Mouse (Mus musculus) midbrain, embryonic 16.5 days (tissue): ENCODE measurements around the gene Ehmt2. TPM values are rescaled to one million over a fixed set of nuclear protein-coding genes. Genes with fewer than 3 reads are reported as not detected.
"Not testable (repeated sequence)": the region's sequence is repeated elsewhere in the genome, so short reads cannot be mapped to it uniquely, and the experiment has no call there.

ENCODE experiments used
- ATAC-seq: fragments of 200-750 bp; cut with Nextera tagmentation; 2 replicates; pipeline ENCODE4 v1.8.0; 2017; ENCODE audit warnings: moderate TSS enrichment
- H3K27ac ChIP-seq: fragments of 300-500 bp; sonication (generic); 2 replicates; pipeline ENCODE4 v1.5.1; 2014; ENCODE audit warnings: mild to moderate bottlenecking, low read length, mixed read lengths
- H3K27me3 ChIP-seq: fragments of 300-500 bp; sonication (generic); 2 replicates; pipeline ENCODE4 v1.6.1; 2014; ENCODE audit warnings: low read depth, low read length, mixed read lengths; ENCODE audit not compliant: control insufficient read depth, insufficient read depth
- H3K36me3 ChIP-seq: fragments of 300-500 bp; sonication (generic); 2 replicates; pipeline ENCODE4 v1.6.1; 2014; ENCODE audit warnings: mild to moderate bottlenecking, low read length, moderate library complexity, mixed read lengths; ENCODE audit not compliant: control insufficient read depth, insufficient read depth
- H3K4me1 ChIP-seq: fragments of 300-500 bp; sonication (generic); 2 replicates; pipeline ENCODE4 v1.6.1; 2014; ENCODE audit warnings: mild to moderate bottlenecking, low read length, mixed read lengths; ENCODE audit not compliant: control insufficient read depth, insufficient read depth
- H3K4me2 ChIP-seq: fragments of 300-500 bp; sonication (generic); 2 replicates; pipeline ENCODE4 v1.6.1; 2014; ENCODE audit warnings: mild to moderate bottlenecking, low read length, mixed read lengths
- H3K4me3 ChIP-seq: fragments of 300-500 bp; sonication (generic); 2 replicates; pipeline ENCODE4 v1.5.1; 2014; ENCODE audit warnings: low read depth, mild to moderate bottlenecking, low read length, moderate library complexity, mixed read lengths
- H3K9ac ChIP-seq: fragments of 300-500 bp; sonication (generic); 2 replicates; pipeline ENCODE4 v1.6.1; 2014; ENCODE audit warnings: low read depth, low read length, mixed read lengths
- H3K9me3 ChIP-seq: fragments of 300-500 bp; sonication (generic); replicated peaks from 2 replicates; pipeline ENCODE4 v1.6.1; 2014; ENCODE audit warnings: mild to moderate bottlenecking, low read length, mixed read lengths; ENCODE audit not compliant: control insufficient read depth, poor library complexity, severe bottlenecking
- WGBS: fragments of 180-500 bp; shearing (Covaris S2); extraction: QIAGEN DNeasy Blood & Tissue Kit; methylation state at CpG from one replicate; pipeline ENCODE4 v1.1.7; 2014; 5-methylcytosine and 5-hydroxymethylcytosine counted together
- polyA plus RNA-seq: library from polyadenylated mRNA; unstranded; fragments of >200 nt; fragmentation: Nextera tagmentation; extraction: Ambion mirVana; gene quantifications from 2 replicates; pipeline ENCODE4 v1.2.1, GENCODE M21; 2015

The Ehmt2 gene
- polyA plus RNA-seq, 1 experiment from 2014 or later, result 99.8 TPM

GRCm38 (mm10) chr17:34895724-34896123 lies 2.5 kb upstream of the Ehmt2 start:
- H3K4me1 ChIP-seq, result peaks cover 40% of the 10 kb centered on the region
- H3K27ac ChIP-seq, result peak overlapping the region; percentile 95
- peak overlapping the region; percentile 96 for H3K9ac ChIP-seq
- WGBS, result 86% methylated on average over 15 of the region's 15 CpGs
- no peak for ATAC-seq
- no peaks in the 10 kb centered on the region for H3K9me3 ChIP-seq
- no peaks in the 10 kb centered on the region for H3K27me3 ChIP-seq
- H3K4me2 ChIP-seq, result peak overlapping the region; percentile 93
- peak overlapping the region; percentile 81 for H3K4me3 ChIP-seq
- H3K36me3 ChIP-seq, result peaks cover 4% of the 10 kb centered on the region; the same call in 1 of the 2 replicates

GRCm38 (mm10) chr17:34896366-34896765 lies 1.9 kb upstream of the Ehmt2 start:
- peaks cover 42% of the 10 kb centered on the region for H3K4me1 ChIP-seq
- H3K27me3 ChIP-seq, result no peaks in the 10 kb centered on the region
- no peak overlapping the region for H3K9ac ChIP-seq
- peak overlapping the region; percentile 93 for H3K4me2 ChIP-seq
- peak overlapping the region; percentile 81; the same call in 1 of the 2 replicates for H3K4me3 ChIP-seq
- H3K36me3 ChIP-seq, result peaks cover 4% of the 10 kb centered on the region
- 85% methylated on average over 17 of the region's 17 CpGs for WGBS
- H3K9me3 ChIP-seq, result no peaks in the 10 kb centered on the region
- peak overlapping the region; percentile 2; the same call in 1 of the 2 replicates for H3K27ac ChIP-seq
- no peak for ATAC-seq

GRCm38 (mm10) chr17:34897373-34898159 lies 703 bp upstream of the Ehmt2 start:
- H3K27me3 ChIP-seq, result no peaks in the 10 kb centered on the region
- peak overlapping the region; percentile 95 for H3K9ac ChIP-seq
- WGBS, result 18% methylated on average over 10 of the region's 10 CpGs
- H3K4me3 ChIP-seq, result peak overlapping the region; percentile 93
- H3K9me3 ChIP-seq, result no peaks in the 10 kb centered on the region
- peak overlapping the region; percentile 93 for H3K4me2 ChIP-seq
- ATAC-seq, result no peak
- peaks cover 4% of the 10 kb centered on the region for H3K36me3 ChIP-seq
- H3K4me1 ChIP-seq, result peaks cover 42% of the 10 kb centered on the region
- peak overlapping the region; percentile 97 for H3K27ac ChIP-seq

GRCm38 (mm10) chr17:34898706-34899052 lies 410 bp downstream of the Ehmt2 start:
- no peaks in the 10 kb centered on the region for H3K9me3 ChIP-seq
- no peaks in the 10 kb centered on the region for H3K27me3 ChIP-seq
- peak overlapping the region; percentile 93 for H3K4me2 ChIP-seq
- H3K36me3 ChIP-seq, result peaks cover 9% of the 10 kb centered on the region
- H3K4me1 ChIP-seq, result peaks cover 38% of the 10 kb centered on the region
- H3K4me3 ChIP-seq, result peak overlapping the region; percentile 93
- ATAC-seq, result no peak
- 2% methylated on average over 12 of the region's 47 CpGs for WGBS
- H3K27ac ChIP-seq, result peak overlapping the region; percentile 97
- peak overlapping the region; percentile 95 for H3K9ac ChIP-seq

- H3K9me3 ChIP-seq, result no peaks in the 10 kb centered on the region
- H3K27ac ChIP-seq, result peak overlapping the region; percentile 97
- peaks cover 37% of the 10 kb centered on the region for H3K4me1 ChIP-seq
- WGBS, result under 1% methylated on average over 34 of the region's 45 CpGs
- peak overlapping the region; percentile 93 for H3K4me2 ChIP-seq
- H3K36me3 ChIP-seq, result peaks cover 11% of the 10 kb centered on the region
- peak overlapping the region; percentile 93 for H3K4me3 ChIP-seq
- no peaks in the 10 kb centered on the region for H3K27me3 ChIP-seq
- H3K9ac ChIP-seq, result peak overlapping the region; percentile 95
- 0 out of 2 replicates have a peak, but pooled peaks have one; percentile 2 for ATAC-seq
Observed at GRCm38 (mm10) chr17:34899053-34899889, 1.0 kb downstream of the Ehmt2 start.

GRCm38 (mm10) chr17:34899890-34900243 lies 1.6 kb downstream of the Ehmt2 start:
- H3K9ac ChIP-seq, result peak overlapping the region; percentile 95
- 2% methylated on average over 5 of the region's 5 CpGs for WGBS
- H3K4me2 ChIP-seq, result peak overlapping the region; percentile 93
- no peak overlapping the region for H3K27ac ChIP-seq
- H3K4me3 ChIP-seq, result peak overlapping the region; percentile 93
- peaks cover 13% of the 10 kb centered on the region for H3K36me3 ChIP-seq
- H3K4me1 ChIP-seq, result peaks cover 37% of the 10 kb centered on the region
- no peaks in the 10 kb centered on the region for H3K9me3 ChIP-seq
- no peak for ATAC-seq
- no peaks in the 10 kb centered on the region for H3K27me3 ChIP-seq

GRCm38 (mm10) chr17:34900826-34901225 lies 2.6 kb downstream of the Ehmt2 start:
- H3K36me3 ChIP-seq, result peaks cover 21% of the 10 kb centered on the region
- not testable (repeated sequence) for H3K27ac ChIP-seq, H3K9ac ChIP-seq, H3K9me3 ChIP-seq, H3K4me3 ChIP-seq, ATAC-seq, H3K27me3 ChIP-seq, H3K4me2 ChIP-seq
- H3K4me1 ChIP-seq, result peaks cover 30% of the 10 kb centered on the region

- Histone ChIP-seq H3K36me3 (peaks cover 29% of the 10 kb centered on the region), H3K4me1 (peaks cover 19% of the 10 kb centered on the region)
- ATAC-seq, H3K9me3 ChIP-seq, H3K4me2 ChIP-seq, H3K9ac ChIP-seq, H3K4me3 ChIP-seq, H3K27ac ChIP-seq, H3K27me3 ChIP-seq: not testable (repeated sequence)
- 92% methylated on average over 9 of the region's 10 CpGs for WGBS
Observed at GRCm38 (mm10) chr17:34901948-34902347, 3.7 kb downstream of the Ehmt2 start.

- WGBS, result 91% methylated on average over 9 of the region's 9 CpGs
- H3K27me3 ChIP-seq, result no peaks in the 10 kb centered on the region
- peaks cover 11% of the 10 kb centered on the region for H3K4me1 ChIP-seq
- H3K9ac ChIP-seq, result no peak overlapping the region
- peaks cover 37% of the 10 kb centered on the region for H3K36me3 ChIP-seq
- H3K27ac ChIP-seq, result no peak overlapping the region
- H3K4me3 ChIP-seq, result no peak overlapping the region
- H3K4me2 ChIP-seq, result no peak overlapping the region
- H3K9me3 ChIP-seq, result no peaks in the 10 kb centered on the region
- no peak for ATAC-seq
Observed at GRCm38 (mm10) chr17:34902895-34903294, 4.6 kb downstream of the Ehmt2 start.
